Mouse (Mus musculus): Measurements from ENCODE around the gene Abcf1. TPM values are rescaled to one million over a fixed set of nuclear protein-coding genes. Genes with fewer than 3 reads are reported as not detected.

The Abcf1 gene
- polyA plus RNA-seq, 1 experiment from 2014 or later: 71.5 TPM

- Histone ChIP-seq H3K27me3 (ENCODE audit: control insufficient read depth, insufficient read depth, low read length) (no peaks in the 10 kb centered on the region), H3K36me3 (ENCODE audit: control insufficient read depth, insufficient read depth, low read length) (peaks cover 36% of the 10 kb centered on the region), H3K9me3 (ENCODE audit: control insufficient read depth, low read length) (no peaks in the 10 kb centered on the region)
These were observed 40.0 kb downstream of the Abcf1 start for GRCm38 (mm10) chr17:35929534-35929933.

GRCm38 (mm10) chr17:35927471-35927870 lies 42.1 kb downstream of the Abcf1 start:
- no peak for DNase-seq (ENCODE audit: low spot score)
- ATAC-seq (ENCODE audit: low FRiP score, low TSS enrichment): no peak
- peaks cover 40% of the 10 kb centered on the region for H3K36me3 ChIP-seq (ENCODE audit: control insufficient read depth, insufficient read depth, low read length)
- WGBS: 66% methylated on average over 1 of the region's 1 CpGs
- TF ChIP-seq EP300 (optimal IDR thresholded peaks at IDR 0.05) (no peak), CTCF (IDR thresholded peaks at IDR 0.05; ENCODE audit: low read depth) (no peak)
- no peaks in the 10 kb centered on the region for H3K4me1 ChIP-seq (replicated peaks; ENCODE audit: control insufficient read depth, insufficient read depth)
- no peak overlapping the region for H3K27ac ChIP-seq (replicated peaks)
- no peak overlapping the region for H3K4me3 ChIP-seq (ENCODE audit: low read depth, low read length)
- H3K4me2 ChIP-seq (replicated peaks; ENCODE audit: low read depth): no peak overlapping the region
- H3K9me3 ChIP-seq (ENCODE audit: control insufficient read depth, low read length): no peaks in the 10 kb centered on the region
- H3K27me3 ChIP-seq (ENCODE audit: control insufficient read depth, insufficient read depth, low read length): no peaks in the 10 kb centered on the region
- no peak overlapping the region for H3K9ac ChIP-seq (ENCODE audit: low read length)

More at GRCm38 (mm10) chr17:35929534-35929933, 40.0 kb downstream of the Abcf1 start:
- no peak overlapping the region for H3K4me2 ChIP-seq (replicated peaks; ENCODE audit: low read depth)
- ATAC-seq (ENCODE audit: low FRiP score, low TSS enrichment) (no peak; the same call in 1 of the 2 replicates), DNase-seq (ENCODE audit: low spot score) (no peak)
- no peak for TF ChIP-seq CTCF (IDR thresholded peaks at IDR 0.05; ENCODE audit: low read depth)
- no peak for TF ChIP-seq EP300 (optimal IDR thresholded peaks at IDR 0.05)
- H3K4me1 ChIP-seq (replicated peaks; ENCODE audit: control insufficient read depth, insufficient read depth): no peaks in the 10 kb centered on the region
- WGBS: 97% methylated on average over 2 of the region's 2 CpGs
- H3K9ac ChIP-seq (ENCODE audit: low read length): no peak overlapping the region
- H3K27ac ChIP-seq (replicated peaks): no peak overlapping the region
- no peak overlapping the region for H3K4me3 ChIP-seq (ENCODE audit: low read depth, low read length)

- Histone ChIP-seq H3K4me1 (replicated peaks; ENCODE audit: control insufficient read depth, insufficient read depth) (peaks cover 4% of the 10 kb centered on the region), H3K4me3 (ENCODE audit: low read depth, low read length) (no peak overlapping the region), H3K36me3 (ENCODE audit: control insufficient read depth, insufficient read depth, low read length) (peaks cover 23% of the 10 kb centered on the region), H3K27ac (replicated peaks) (no peak overlapping the region), H3K9me3 (ENCODE audit: control insufficient read depth, low read length) (no peaks in the 10 kb centered on the region), H3K27me3 (ENCODE audit: control insufficient read depth, insufficient read depth, low read length) (no peaks in the 10 kb centered on the region), H3K4me2 (replicated peaks; ENCODE audit: low read depth) (no peak overlapping the region), H3K9ac (ENCODE audit: low read length) (no peak overlapping the region)
- TF ChIP-seq CTCF (IDR thresholded peaks at IDR 0.05; ENCODE audit: low read depth) (no peak), EP300 (optimal IDR thresholded peaks at IDR 0.05) (no peak)
- DNase-seq (ENCODE audit: low spot score) (no peak), ATAC-seq (ENCODE audit: low FRiP score, low TSS enrichment) (no peak)
- 91% methylated on average over 4 of the region's 4 CpGs for WGBS
These were observed 46.3 kb downstream of the Abcf1 start for GRCm38 (mm10) chr17:35923281-35923680.

- 79% methylated on average over 3 of the region's 3 CpGs for WGBS
- TF ChIP-seq CTCF (IDR thresholded peaks at IDR 0.05; ENCODE audit: low read depth) (no peak), EP300 (optimal IDR thresholded peaks at IDR 0.05) (no peak)
- H3K27ac ChIP-seq (replicated peaks): no peak overlapping the region
- H3K9ac ChIP-seq (ENCODE audit: low read length): 0 out of 2 replicates have a peak overlapping the region, but pooled peaks have one; percentile 14
- peaks cover 16% of the 10 kb centered on the region for H3K36me3 ChIP-seq (ENCODE audit: control insufficient read depth, insufficient read depth, low read length)
- H3K4me3 ChIP-seq (ENCODE audit: low read depth, low read length): no peak overlapping the region
- no peaks in the 10 kb centered on the region for H3K27me3 ChIP-seq (ENCODE audit: control insufficient read depth, insufficient read depth, low read length)
- peaks cover 4% of the 10 kb centered on the region for H3K4me1 ChIP-seq (replicated peaks; ENCODE audit: control insufficient read depth, insufficient read depth)
- H3K4me2 ChIP-seq (replicated peaks; ENCODE audit: low read depth): no peak overlapping the region
- no peak for ATAC-seq (ENCODE audit: low FRiP score, low TSS enrichment)
- H3K9me3 ChIP-seq (ENCODE audit: control insufficient read depth, low read length): no peaks in the 10 kb centered on the region
- no peak for DNase-seq (ENCODE audit: low spot score)
These were observed 47.0 kb downstream of the Abcf1 start for GRCm38 (mm10) chr17:35922566-35922965.

GRCm38 (mm10) chr17:35921710-35922109 lies 47.9 kb downstream of the Abcf1 start:
- H3K9me3 ChIP-seq (ENCODE audit: control insufficient read depth, low read length): no peaks in the 10 kb centered on the region
- 72% methylated on average over 4 of the region's 4 CpGs for WGBS
- DNase-seq (ENCODE audit: low spot score) (no peak), ATAC-seq (ENCODE audit: low FRiP score, low TSS enrichment) (no peak)
- no peak overlapping the region for H3K4me3 ChIP-seq (ENCODE audit: low read depth, low read length)
- no peak overlapping the region for H3K4me2 ChIP-seq (replicated peaks; ENCODE audit: low read depth)
- no peak for TF ChIP-seq CTCF (IDR thresholded peaks at IDR 0.05; ENCODE audit: low read depth)
- no peak for TF ChIP-seq EP300 (optimal IDR thresholded peaks at IDR 0.05)
- H3K36me3 ChIP-seq (ENCODE audit: control insufficient read depth, insufficient read depth, low read length): peaks cover 14% of the 10 kb centered on the region
- no peaks in the 10 kb centered on the region for H3K27me3 ChIP-seq (ENCODE audit: control insufficient read depth, insufficient read depth, low read length)
- peaks cover 4% of the 10 kb centered on the region for H3K4me1 ChIP-seq (replicated peaks; ENCODE audit: control insufficient read depth, insufficient read depth)
- H3K9ac ChIP-seq (ENCODE audit: low read length): no peak overlapping the region
- H3K27ac ChIP-seq (replicated peaks): no peak overlapping the region

GRCm38 (mm10) chr17:35920862-35921562 lies 48.5 kb downstream of the Abcf1 start:
- peaks cover 4% of the 10 kb centered on the region for H3K4me1 ChIP-seq (replicated peaks; ENCODE audit: control insufficient read depth, insufficient read depth)
- H3K4me2 ChIP-seq (replicated peaks; ENCODE audit: low read depth): no peak overlapping the region
- H3K4me3 ChIP-seq (ENCODE audit: low read depth, low read length): no peak overlapping the region
- H3K9me3 ChIP-seq (ENCODE audit: control insufficient read depth, low read length): no peaks in the 10 kb centered on the region
- peaks cover 10% of the 10 kb centered on the region for H3K36me3 ChIP-seq (ENCODE audit: control insufficient read depth, insufficient read depth, low read length)
- peak overlapping the region; percentile 79; the same call in 1 of the 2 replicates for H3K27ac ChIP-seq (replicated peaks)
- no peaks in the 10 kb centered on the region for H3K27me3 ChIP-seq (ENCODE audit: control insufficient read depth, insufficient read depth, low read length)
- no peak for ATAC-seq (ENCODE audit: low FRiP score, low TSS enrichment)
- WGBS: 64% methylated on average over 5 of the region's 5 CpGs
- peak; percentile 45 for DNase-seq (ENCODE audit: low spot score)
- H3K9ac ChIP-seq (ENCODE audit: low read length): 0 out of 2 replicates have a peak overlapping the region, but pooled peaks have one; percentile 31
- TF ChIP-seq EP300 (optimal IDR thresholded peaks at IDR 0.05): no peak
- peak; percentile 80 for TF ChIP-seq CTCF (IDR thresholded peaks at IDR 0.05; ENCODE audit: low read depth)
